Mouse (Mus musculus): ENCODE results near the gene Glp1r.

DNA sequence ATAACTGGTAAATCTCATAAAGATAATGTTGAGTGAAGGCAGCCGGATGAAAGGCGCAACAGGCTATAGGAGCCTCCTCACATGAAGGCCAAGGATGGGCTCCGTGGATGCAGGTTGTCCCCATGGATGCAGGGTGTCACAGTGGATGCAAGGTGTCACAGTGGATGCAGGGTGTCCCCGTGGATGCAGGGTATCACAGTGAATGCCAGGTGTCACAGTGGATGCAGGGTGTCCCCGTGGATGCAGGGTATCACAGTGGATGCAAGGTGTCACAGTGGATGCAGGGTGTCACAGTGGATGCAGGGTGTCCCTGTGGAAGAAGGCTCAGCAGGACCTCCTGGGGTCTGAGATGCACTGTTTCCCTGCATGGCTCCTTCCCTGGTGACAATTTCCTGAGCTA is 44.3 kb upstream of the Glp1r start:
- TF ChIP-seq FLI1 (IDR thresholded peaks at IDR 0.05; ENCODE audit: low read length) (no peak), GATA1 (IDR thresholded peaks at IDR 0.05; ENCODE audit: borderline replicate concordance, low read length) (no peak)

Data from megakaryocyte, embryonic 14.5 days (primary cell).